In genomic region chr11:95305600-95305999, GRCm38 (mm10) we compare ENCODE assay signal across 18 mouse cellular contexts. TPM values are rescaled to one million over a fixed set of nuclear protein-coding genes. Genes with fewer than 3 reads are reported as not detected.
DNase-seq lines count a peak whose midpoint lies in the region; ATAC-seq and TF ChIP-seq lines count a peak whose summit lies in the region.
"Had no signal": no experiment of that assay in that cellular context is flagged by ENCODE, and none has a peak within 500 bp of the region (broad histone marks: within the 10 kb centered on the region; RNA-seq: fewer than 3 reads in every experiment).

No protein-coding gene starts in this region.

- TF ChIP-seq RAD21 in MEL (IDR thresholded peaks at IDR 0.05; ENCODE audit: low read depth, low read length), result no peak

- no peaks in the 10 kb centered on the region for H3K27me3 ChIP-seq in heart, adult 2 months (ENCODE audit: control insufficient read depth, insufficient read depth, low read length)
- no peaks in the 10 kb centered on the region for H3K27me3 ChIP-seq in heart, embryonic 10.5 days (ENCODE audit: insufficient read depth, poor library complexity, severe bottlenecking)
- no peaks in the 10 kb centered on the region for H3K27me3 ChIP-seq in lung, postnatal 0 days (replicated peaks; ENCODE audit: insufficient read depth, low read length)
- H3K27me3 ChIP-seq in MEL (ENCODE audit: control insufficient read depth in 1 of 2, insufficient read depth in 2 of 2, low read length in 2 of 2), result no peaks in the 10 kb centered on the region
- no peaks in the 10 kb centered on the region for H3K27me3 ChIP-seq in splenic B cell, adult 2 months (ENCODE audit: control insufficient read depth, insufficient read depth, low read length, poor library complexity, severe bottlenecking)
- H3K27me3 ChIP-seq: hindbrain, embryonic 15.5 days; stomach, embryonic 15.5 days had no signal

- H3K4me3 ChIP-seq in heart, adult 2 months, result no peak overlapping the region
- no peak overlapping the region for H3K4me3 ChIP-seq in heart, embryonic 10.5 days
- H3K4me3 ChIP-seq in lung, postnatal 0 days (ENCODE audit: low read depth, low read length), result no peak overlapping the region
- H3K4me3 ChIP-seq in MEL (ENCODE audit: control insufficient read depth in 1 of 2, insufficient read depth in 1 of 2, low read depth in 2 of 2, low read length in 2 of 2), result no peak overlapping the region
- H3K4me3 ChIP-seq: hindbrain, embryonic 15.5 days; stomach, embryonic 15.5 days had no signal

- no peak for TF ChIP-seq POLR2A in heart, adult 2 months (IDR thresholded peaks at IDR 0.05; ENCODE audit: insufficient read depth, low read depth, low read length)
- no peak for TF ChIP-seq POLR2A in MEL (IDR thresholded peaks at IDR 0.05; ENCODE audit: control insufficient read depth in 1 of 2, insufficient read depth in 1 of 2, low read depth in 1 of 2, low read length in 2 of 2, poor library complexity in 1 of 2)

- ATAC-seq in lung, postnatal 0 days, result no peak

- intact Hi-C loops in heart, adult 2 months (cut with DNase I), result no loop called here

- no peak for DNase-seq in heart, adult 2 months
- DNase-seq in heart, embryonic 10.5 days (ENCODE audit: low spot score), result no peak
- no peak for DNase-seq in lung, postnatal 0 days (ENCODE audit: low spot score)
- no peak for DNase-seq in lung, postnatal 4 days
- DNase-seq in MEL (ENCODE audit: low read depth, low spot score), result peak; percentile 66
- peak; percentile 29 for DNase-seq in splenic B cell, adult 2 months (ENCODE audit: low read depth, low spot score)
- DNase-seq in cerebellum, postnatal 14 days, result no peak
- no peak for DNase-seq in adrenal gland, adult (ENCODE audit: inconsistent age in 2 of 2, low spot score in 1 of 2)
- DNase-seq: cerebellum, adult 8-10 months; kidney, postnatal 25 days had no signal

- peaks cover 2% of the 10 kb centered on the region for H3K4me1 ChIP-seq in heart, adult 2 months (ENCODE audit: control insufficient read depth, insufficient read depth, low read length)
- H3K4me1 ChIP-seq in heart, embryonic 10.5 days, result peaks cover 5% of the 10 kb centered on the region; the same call in 1 of the 2 replicates
- 0 out of 2 replicates have a peak, but pooled peaks cover 5% of the 10 kb centered on the region for H3K4me1 ChIP-seq in lung, postnatal 0 days (ENCODE audit: insufficient read depth, low read depth, low read length)
- H3K4me1 ChIP-seq in MEL (ENCODE audit: control insufficient read depth in 1 of 2, insufficient read depth in 2 of 2, low read length in 2 of 2), result peaks cover 5 to 8% of the 10 kb centered on the region in 2 experiments

- H3K9ac ChIP-seq in heart, adult 2 months (ENCODE audit: low read depth, low read length), result no peak overlapping the region
- no peak overlapping the region for H3K9ac ChIP-seq in lung, postnatal 0 days (replicated peaks; ENCODE audit: low read depth)
- no peak overlapping the region for H3K9ac ChIP-seq in MEL (ENCODE audit: control insufficient read depth, low read depth, low read length, poor library complexity, severe bottlenecking)
- H3K9ac ChIP-seq: hindbrain, embryonic 15.5 days; stomach, embryonic 15.5 days had no signal

- 91% methylated on average over 7 of the region's 7 CpGs for WGBS in heart, adult 2 months
- WGBS in heart, embryonic 10.5 days, result 87% methylated on average over 7 of the region's 7 CpGs
- WGBS in lung, postnatal 0 days, result 95% methylated on average over 7 of the region's 7 CpGs

- peaks cover 9% of the 10 kb centered on the region for H3K36me3 ChIP-seq in heart, adult 2 months (ENCODE audit: control insufficient read depth, insufficient read depth, low read length)
- H3K36me3 ChIP-seq in heart, embryonic 10.5 days, result peaks cover 58% of the 10 kb centered on the region
- H3K36me3 ChIP-seq in lung, postnatal 0 days (ENCODE audit: insufficient read depth, low read length), result peaks cover 17% of the 10 kb centered on the region; the same call in 1 of the 2 replicates
- peaks cover 11 to 46% of the 10 kb centered on the region in 2 experiments for H3K36me3 ChIP-seq in MEL (ENCODE audit: control insufficient read depth in 1 of 2, insufficient read depth in 2 of 2, low read length in 2 of 2)
- peaks cover 23% of the 10 kb centered on the region for H3K36me3 ChIP-seq in splenic B cell, adult 2 months (ENCODE audit: control insufficient read depth, insufficient read depth, low read length, poor library complexity, severe bottlenecking)

- peaks cover 3% of the 10 kb centered on the region; the same call in 1 of the 2 replicates for H3K79me2 ChIP-seq in heart, adult 2 months (replicated peaks; ENCODE audit: control insufficient read depth, insufficient read depth, low read length)
- H3K79me2 ChIP-seq in MEL (ENCODE audit: control insufficient read depth, insufficient read depth, low read length, poor library complexity), result peaks cover 43% of the 10 kb centered on the region

- TF ChIP-seq EP300 in heart, adult 2 months (IDR thresholded peaks at IDR 0.05; ENCODE audit: insufficient read depth, low read depth, low read length), result no peak
- TF ChIP-seq EP300 in lung, postnatal 0 days (IDR thresholded peaks at IDR 0.05), result no peak
- no peak for TF ChIP-seq EP300 in MEL (IDR thresholded peaks at IDR 0.05; ENCODE audit: low read depth in 1 of 2, low read length in 2 of 2)

- H3K9me3 ChIP-seq in heart, embryonic 10.5 days, result no peaks in the 10 kb centered on the region
- H3K9me3 ChIP-seq in lung, postnatal 0 days (ENCODE audit: low read length), result no peaks in the 10 kb centered on the region
- H3K9me3 ChIP-seq in MEL (replicated peaks; ENCODE audit: insufficient read depth, low read length), result no peaks in the 10 kb centered on the region
- H3K9me3 ChIP-seq: hindbrain, embryonic 15.5 days; stomach, embryonic 15.5 days had no signal

- H3K4me2 ChIP-seq in lung, postnatal 0 days (replicated peaks; ENCODE audit: low read depth, low read length), result no peak overlapping the region
- H3K4me2 ChIP-seq: hindbrain, embryonic 15.5 days; stomach, embryonic 15.5 days had no signal

- H3K27ac ChIP-seq in heart, adult 2 months, result no peak overlapping the region
- H3K27ac ChIP-seq in heart, embryonic 10.5 days, result no peak overlapping the region
- H3K27ac ChIP-seq in lung, postnatal 0 days (ENCODE audit: low read length), result no peak overlapping the region
- no peak overlapping the region for H3K27ac ChIP-seq in MEL (ENCODE audit: control insufficient read depth, low read depth, low read length)
- H3K27ac ChIP-seq: hindbrain, embryonic 15.5 days; macrophage; stomach, embryonic 15.5 days had no signal

- TF ChIP-seq CTCF in heart, adult 2 months (IDR thresholded peaks at IDR 0.05), result peak; percentile 48
- peak; percentile 50 for TF ChIP-seq CTCF in lung, postnatal 0 days (IDR thresholded peaks at IDR 0.05)
- peak; percentile 55 to 75 (median 58) for TF ChIP-seq CTCF in MEL (IDR thresholded peaks at IDR 0.05 in 2 of 3, conservative IDR thresholded peaks at IDR 0.05 in 1 of 3; ENCODE audit: control insufficient read depth in 1 of 3, insufficient read depth in 1 of 3, low read depth in 2 of 3, low read length in 3 of 3, poor library complexity in 1 of 3, severe bottlenecking in 1 of 3)

TF ChIP-seq in MEL, 35 proteins besides CTCF, POLR2A, EP300 and RAD21:
- TF ChIP-seq SIN3A (IDR thresholded peaks at IDR 0.05; ENCODE audit: low read length) (no peak; the same call in 1 of the 2 replicates), MYC (IDR thresholded peaks at IDR 0.05; ENCODE audit: low read depth, low read length) (peak; percentile 64; the same call in 1 of the 2 replicates), MEF2A (IDR thresholded peaks at IDR 0.05; ENCODE audit: extremely low read depth, insufficient replicate concordance, low read depth, low read length, poor library complexity, severe bottlenecking) (no peak), CHD2 (IDR thresholded peaks at IDR 0.05; ENCODE audit: low read length) (no peak), ZC3H11A (IDR thresholded peaks at IDR 0.05; ENCODE audit: low read depth, low read length) (peak; percentile 27), TAL1 (IDR thresholded peaks at IDR 0.05; ENCODE audit: low read length) (no peak), USF1 (IDR thresholded peaks at IDR 0.05; ENCODE audit: low read depth, low read length) (no peak), MAX (IDR thresholded peaks at IDR 0.05; ENCODE audit: low read length) (no peak), TBP (IDR thresholded peaks at IDR 0.05; ENCODE audit: low read depth, low read length) (no peak), USF2 (IDR thresholded peaks at IDR 0.05; ENCODE audit: borderline replicate concordance in 1 of 2, insufficient read depth in 1 of 2, low read depth in 1 of 2, low read length in 2 of 2) (no peak), SMC3 (IDR thresholded peaks at IDR 0.05; ENCODE audit: low read depth, low read length) (peak; percentile 30), MXI1 (IDR thresholded peaks at IDR 0.05; ENCODE audit: low read depth, low read length) (no peak), MYB (IDR thresholded peaks at IDR 0.05; ENCODE audit: low read depth, low read length) (no peak)

RNA-seq across cellular contexts. Expression of gene Kat7, which starts 4.4 kb away (rescaled TPM):
- 10 to 100 TPM; 25.9 to 28.6 TPM for total RNA-seq in heart, adult 2 months (2021)
- polyA plus RNA-seq in heart, adult 2 months (2012; rRNA removed), result 19.8 and 31.4 TPM in 2 replicates
- polyA plus RNA-seq in heart, embryonic 10.5 days (2016; fragmentation: Nextera tagmentation; extraction: Ambion mirVana), result 66.0 and 68.5 TPM in 2 replicates
- 30.7 and 33.5 TPM in 2 replicates for polyA plus RNA-seq in lung, postnatal 0 days (2015; fragmentation: Nextera tagmentation; extraction: Ambion mirVana)
- total RNA-seq in MEL (2012; rRNA removed), result 81.4 and 83.1 TPM in 2 replicates
- 100 to 1,000 TPM in 1 of 2 experiments, 10 to 100 TPM in 1; 95.4 to 100 TPM for polyA plus RNA-seq in MEL (2012; ENCODE audit: insufficient read depth in 1 of 2, insufficient read length in 2 of 2, low read depth in 1 of 2, low replicate concordance in 2 of 2, missing spikeins in 1 of 2)

RNA-seq across cellular contexts. Expression of gene Fam117a, which starts 31.2 kb away (rescaled TPM):
- total RNA-seq in heart, adult 2 months (2021), result 1 to 10 TPM; 8.6 to 10.0 TPM
- polyA plus RNA-seq in heart, adult 2 months (2012; rRNA removed), result 9.1 and 19.0 TPM in 2 replicates
- polyA plus RNA-seq in heart, embryonic 10.5 days (2016; fragmentation: Nextera tagmentation; extraction: Ambion mirVana), result 8.2 and 10.7 TPM in 2 replicates
- 20.4 and 21.6 TPM in 2 replicates for polyA plus RNA-seq in lung, postnatal 0 days (2015; fragmentation: Nextera tagmentation; extraction: Ambion mirVana)
- total RNA-seq in MEL (2012; rRNA removed), result 37.1 and 49.9 TPM in 2 replicates
- 100 to 1,000 TPM in 1 of 2 experiments, not detected in 1; 116 TPM for polyA plus RNA-seq in MEL (2012; ENCODE audit: insufficient read depth in 1 of 2, insufficient read length in 2 of 2, low read depth in 1 of 2, low replicate concordance in 2 of 2, missing spikeins in 1 of 2)

RNA-seq across cellular contexts. Expression of gene Tac4, which starts 44.3 kb away (rescaled TPM):
- total RNA-seq in heart, adult 2 months (2021), result not detected
- polyA plus RNA-seq in heart, adult 2 months (2012; rRNA removed), result 0.12 TPM in 1 of 2 replicates, not detected in the other
- polyA plus RNA-seq in heart, embryonic 10.5 days (2016; fragmentation: Nextera tagmentation; extraction: Ambion mirVana), result not detected in 2 replicates
- polyA plus RNA-seq in lung, postnatal 0 days (2015; fragmentation: Nextera tagmentation; extraction: Ambion mirVana), result 0.18 and 0.25 TPM in 2 replicates
- 0.20 and 0.39 TPM in 2 replicates for total RNA-seq in MEL (2012; rRNA removed)
- under 1 TPM in 1 of 2 experiments, not detected in 1; 0.07 TPM for polyA plus RNA-seq in MEL (2012; ENCODE audit: insufficient read depth in 1 of 2, insufficient read length in 2 of 2, low read depth in 1 of 2, low replicate concordance in 2 of 2, missing spikeins in 1 of 2)
- total RNA-seq: layer of hippocampus, postnatal 25 days; midbrain, postnatal 0 days; neutrophil, adult 5-6 weeks had no signal
- polyA plus RNA-seq: gonadal fat pad, adult 2 months; heart, embryonic 16.5 days; hindbrain, embryonic 15.5 days; macrophage; midbrain, postnatal 0 days had no signal

Comparison
In these comparisons a context has a peak if more than half of its experiments do, and no peak if none do; other contexts are left out.
1. DNase-seq: peak in MEL (single experiment) and splenic B cell, adult 2 months (single experiment); none in heart, adult 2 months (0 of 2), heart, embryonic 10.5 days (single experiment), lung, postnatal 0 days (single experiment), lung, postnatal 4 days (0 of 2), cerebellum, postnatal 14 days (0 of 2) and adrenal gland, adult (0 of 2).
2. Peak in every context shown above with its lines, with median percentiles within 50 percentile points of each other: CTCF ChIP-seq.